Mouse (Mus musculus) lung, embryonic 14.5 days (tissue): Measurements from ENCODE around the gene Elmo2. TPM values are rescaled to one million over a fixed set of nuclear protein-coding genes. Genes with fewer than 3 reads are reported as not detected.
A peak's percentile ranks its signal among the peaks of the same experiment; 100 is the strongest.

Experiments
- ATAC-seq: fragments of 200-750 bp; cut with Nextera tagmentation; 2 replicates; pipeline ENCODE4 v1.8.0; 2017; ENCODE audit warnings: mild to moderate bottlenecking, moderate TSS enrichment, moderate library complexity; ENCODE audit not compliant: insufficient read depth
- DNase-seq: peaks from one replicate; pipeline ENCODE4 v3.0.0-alpha.2; 2015
- H3K27ac ChIP-seq: fragments of 300-500 bp; sonication (generic); 2 replicates; pipeline ENCODE4 v1.5.1; 2014; ENCODE audit warnings: low read depth, mild to moderate bottlenecking, moderate library complexity
- H3K27me3 ChIP-seq: fragments of 300-500 bp; sonication (generic); 2 replicates; pipeline ENCODE4 v1.6.1; 2014; ENCODE audit warnings: low read length, control low read depth; ENCODE audit not compliant: insufficient read depth
- H3K36me3 ChIP-seq: fragments of 300-500 bp; sonication (generic); 2 replicates; pipeline ENCODE4 v1.6.1; 2014; ENCODE audit warnings: control low read depth; ENCODE audit not compliant: insufficient read depth
- H3K4me1 ChIP-seq: fragments of 300-500 bp; sonication (generic); 2 replicates; pipeline ENCODE4 v1.6.1; 2014; ENCODE audit warnings: antibody characterized with exemption, control low read depth; ENCODE audit not compliant: insufficient read depth
- H3K4me2 ChIP-seq: fragments of 300-500 bp; sonication (generic); 2 replicates; pipeline ENCODE4 v1.6.1; 2014; ENCODE audit warnings: mild to moderate bottlenecking
- H3K4me3 ChIP-seq: fragments of 300-500 bp; sonication (generic); 2 replicates; pipeline ENCODE4 v1.5.1; 2014; ENCODE audit warnings: low read depth, low read length
- H3K9ac ChIP-seq: fragments of 300-500 bp; sonication (generic); 2 replicates; pipeline ENCODE4 v1.6.1; 2014
- H3K9me3 ChIP-seq: fragments of 300-500 bp; sonication (generic); 2 replicates; pipeline ENCODE4 v1.6.1; 2016; ENCODE audit warnings: low read depth, low read length, control low read depth
- CTCF ChIP-seq: IDR thresholded peaks from 2 replicates; pipeline ENCODE4 v1.5.1; 2016; ENCODE audit warnings: antibody characterized with exemption, low read depth
- WGBS: fragments of 180-500 bp; shearing (Covaris S2); extraction: QIAGEN DNeasy Blood & Tissue Kit; methylation state at CpG from one replicate; pipeline ENCODE4 v1.1.7; 2014; 5-methylcytosine and 5-hydroxymethylcytosine counted together
- polyA plus RNA-seq: library from polyadenylated mRNA; unstranded; fragments of >200 nt; fragmentation: Nextera tagmentation; extraction: Ambion mirVana; gene quantifications from 2 replicates; pipeline ENCODE4 v1.2.1, GENCODE M21; 2014

Elmo2 gene
- polyA plus RNA-seq, 1 experiment from 2014 or later = 82.2 TPM

DNA sequence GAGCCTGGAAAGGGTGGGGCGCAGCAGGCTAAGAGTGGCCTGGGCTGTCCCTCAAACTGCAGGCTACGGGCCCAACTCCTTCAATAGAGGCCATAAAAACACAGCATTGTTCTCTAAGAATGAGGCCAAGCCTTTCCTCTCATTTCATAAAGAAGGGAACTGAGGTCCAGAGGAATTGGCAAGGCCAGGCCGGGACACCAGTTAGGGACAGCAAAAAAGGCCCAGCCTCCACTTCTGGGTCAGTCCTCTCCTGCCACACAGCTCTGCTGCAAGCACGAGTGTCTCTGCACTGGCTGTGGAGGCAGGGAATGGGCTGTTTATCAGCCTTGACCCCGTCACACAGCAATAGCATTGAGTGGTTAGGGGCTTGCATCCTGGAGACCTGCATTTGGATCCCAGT, 2.8 kb downstream of the Elmo2 start:
- no peak for ATAC-seq
- peak overlapping the region; percentile 95 for H3K4me2 ChIP-seq

DNA sequence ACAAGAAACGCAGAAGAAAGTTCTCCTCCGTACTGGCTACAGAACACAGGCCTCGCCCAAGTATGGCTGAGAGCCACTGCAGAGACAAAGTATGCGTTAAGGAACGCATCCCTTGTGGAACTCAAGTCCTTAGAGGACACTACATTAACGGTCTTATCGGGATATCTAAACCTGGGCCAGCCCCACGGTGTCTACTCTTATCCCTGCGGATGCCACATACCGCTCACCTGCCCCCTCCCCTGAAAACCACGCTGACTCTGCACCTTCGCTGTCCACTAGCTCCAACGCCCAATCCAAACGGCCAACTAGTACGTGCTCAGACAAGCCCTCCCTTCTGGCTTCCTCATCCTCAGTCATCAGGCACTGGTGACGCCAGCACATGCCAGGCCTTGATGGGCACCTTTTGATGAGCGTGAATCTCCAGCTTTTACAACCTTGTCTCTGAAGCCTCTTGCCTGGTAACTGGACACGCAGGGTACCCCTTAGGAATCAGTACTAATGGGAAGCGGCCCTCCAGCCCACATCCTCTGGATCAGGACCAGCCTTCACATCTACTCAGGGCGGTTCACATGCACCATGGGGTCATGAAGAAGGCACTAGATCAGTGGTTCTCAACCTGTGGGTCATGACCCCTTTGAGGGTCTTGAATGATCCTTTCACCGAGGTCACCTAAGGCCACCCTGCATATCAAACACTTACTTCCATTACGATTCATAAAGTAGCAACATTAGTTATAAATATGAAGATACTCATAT, 4.1 kb downstream of the Elmo2 start:
- H3K27ac ChIP-seq = no peak overlapping the region
- no peaks in the 10 kb centered on the region for H3K27me3 ChIP-seq
- H3K36me3 ChIP-seq = no peaks in the 10 kb centered on the region
- no peak for TF ChIP-seq CTCF
- no peaks in the 10 kb centered on the region for H3K9me3 ChIP-seq
- H3K9ac ChIP-seq = no peak overlapping the region
- 78% methylated on average over 22 of the region's 22 CpGs for WGBS
- ATAC-seq (no peak), DNase-seq (peak; percentile 25)
- no peak overlapping the region for H3K4me2 ChIP-seq
- H3K4me1 ChIP-seq = peaks cover 44% of the 10 kb centered on the region
- no peak overlapping the region for H3K4me3 ChIP-seq

More for the DNA sequence above, 2.8 kb downstream of the Elmo2 start:
- Histone ChIP-seq H3K27ac (peak overlapping the region; percentile 42; the same call in 1 of the 2 replicates), H3K4me3 (no peak overlapping the region), H3K27me3 (no peaks in the 10 kb centered on the region), H3K4me1 (peaks cover 34% of the 10 kb centered on the region), H3K9ac (0 out of 2 replicates have a peak overlapping the region, but pooled peaks have one; percentile 16), H3K9me3 (no peaks in the 10 kb centered on the region), H3K36me3 (no peaks in the 10 kb centered on the region)
- TF ChIP-seq CTCF = no peak
- 66% methylated on average over 5 of the region's 5 CpGs for WGBS
- no peak for DNase-seq

DNA sequence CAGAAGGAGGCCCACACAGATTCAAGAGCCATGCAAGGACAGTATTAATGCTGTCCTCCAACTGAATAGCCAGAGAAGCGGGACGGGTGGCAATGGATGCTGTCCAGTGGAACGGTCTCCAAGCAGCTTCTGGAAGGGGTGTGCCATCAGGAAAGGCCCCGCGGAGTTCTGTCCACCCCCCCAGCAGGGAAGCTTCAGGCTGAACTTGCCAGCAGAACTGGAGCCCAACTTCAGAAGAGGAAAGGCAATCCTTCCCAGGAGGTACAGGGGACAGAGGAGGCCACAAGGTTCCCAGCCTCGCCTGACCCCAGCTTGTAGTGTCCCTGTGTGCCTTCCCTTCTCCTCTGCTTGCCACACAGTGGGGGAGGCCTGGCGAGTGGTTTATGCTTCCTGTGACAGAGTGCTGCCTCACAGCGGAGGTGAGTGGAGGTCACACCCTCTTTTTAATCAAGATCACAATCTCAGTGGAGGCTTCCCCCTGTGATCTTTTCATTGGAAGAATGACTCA, 4.8 kb downstream of the Elmo2 start:
- H3K4me1 ChIP-seq = peaks cover 49% of the 10 kb centered on the region
- no peaks in the 10 kb centered on the region for H3K27me3 ChIP-seq
- DNase-seq (no peak), ATAC-seq (no peak)
- peak overlapping the region; percentile 33; the same call in 1 of the 2 replicates for H3K4me2 ChIP-seq
- H3K36me3 ChIP-seq = 0 out of 2 replicates have a peak, but pooled peaks cover under 1% of the 10 kb centered on the region
- 59% methylated on average over 8 of the region's 8 CpGs for WGBS
- H3K27ac ChIP-seq = peak overlapping the region; percentile 54
- no peak overlapping the region; the same call in 1 of the 2 replicates for H3K9ac ChIP-seq
- no peak overlapping the region for H3K4me3 ChIP-seq
- no peak for TF ChIP-seq CTCF
- no peaks in the 10 kb centered on the region for H3K9me3 ChIP-seq

DNA sequence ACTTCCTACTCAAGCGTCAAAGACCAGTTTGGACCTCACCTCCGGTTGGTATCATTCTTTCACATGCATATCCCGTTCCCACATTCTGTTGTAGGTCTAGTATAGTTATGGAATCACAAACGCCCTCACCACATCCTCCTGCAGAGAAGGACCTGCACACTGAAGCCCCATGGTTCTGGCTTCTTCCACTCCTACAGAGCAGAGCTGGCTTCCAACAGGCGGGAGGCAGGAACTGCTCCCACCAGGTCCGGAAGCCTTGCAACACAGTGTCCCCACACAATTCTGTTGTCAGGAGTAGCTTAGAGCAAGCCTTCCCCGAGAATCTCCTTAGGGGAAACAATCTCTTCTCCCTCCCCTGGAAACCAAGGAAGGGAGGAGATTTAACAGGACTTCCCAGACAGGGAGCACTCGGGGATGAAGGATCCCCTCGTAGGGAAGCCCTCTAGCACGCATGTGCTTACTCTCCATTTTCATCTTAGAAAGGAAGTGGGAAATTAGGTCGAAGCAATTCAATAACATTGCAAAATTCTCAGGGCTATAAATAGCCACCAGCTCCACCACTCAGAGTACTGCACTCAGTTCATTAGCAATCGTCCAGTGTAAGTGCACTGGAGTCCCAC, 5.6 kb downstream of the Elmo2 start:
- H3K9me3 ChIP-seq = no peaks in the 10 kb centered on the region
- no peak overlapping the region for H3K9ac ChIP-seq
- peaks cover 49% of the 10 kb centered on the region for H3K4me1 ChIP-seq
- H3K27ac ChIP-seq = peak overlapping the region; percentile 54
- H3K36me3 ChIP-seq = peaks cover 8% of the 10 kb centered on the region
- H3K4me2 ChIP-seq = peak overlapping the region; percentile 33; the same call in 1 of the 2 replicates
- no peak for TF ChIP-seq CTCF
- DNase-seq (peak; percentile 77), ATAC-seq (no peak)
- no peak overlapping the region for H3K4me3 ChIP-seq
- no peaks in the 10 kb centered on the region for H3K27me3 ChIP-seq
- whole genome bisulfite sequencing = 56% methylated on average over 12 of the region's 12 CpGs

GRCm38 (mm10) chr2:165319503-165319902, 6.8 kb downstream of the Elmo2 start:
- Histone ChIP-seq H3K4me2 (no peak overlapping the region), H3K4me3 (no peak overlapping the region), H3K9me3 (no peaks in the 10 kb centered on the region), H3K27me3 (no peaks in the 10 kb centered on the region), H3K27ac (no peak overlapping the region), H3K4me1 (peaks cover 40% of the 10 kb centered on the region), H3K36me3 (peaks cover 18% of the 10 kb centered on the region), H3K9ac (no peak overlapping the region)
- ATAC-seq = no peak
- no peak for DNase-seq
- WGBS = 17% methylated on average over 4 of the region's 4 CpGs
- TF ChIP-seq CTCF = no peak

GRCm38 (mm10) chr2:165318941-165319340, 7.3 kb downstream of the Elmo2 start:
- TF ChIP-seq CTCF = no peak
- 65% methylated on average over 7 of the region's 7 CpGs for WGBS
- no peak overlapping the region for H3K4me2 ChIP-seq
- no peak overlapping the region; the same call in 1 of the 2 replicates for H3K27ac ChIP-seq
- H3K9me3 ChIP-seq = no peaks in the 10 kb centered on the region
- H3K27me3 ChIP-seq = no peaks in the 10 kb centered on the region
- peak; percentile 15 for DNase-seq
- no peak overlapping the region for H3K9ac ChIP-seq
- peaks cover 39% of the 10 kb centered on the region for H3K4me1 ChIP-seq
- H3K4me3 ChIP-seq = no peak overlapping the region
- H3K36me3 ChIP-seq = peaks cover 24% of the 10 kb centered on the region
- no peak for ATAC-seq

- no peaks in the 10 kb centered on the region for H3K9me3 ChIP-seq
- ATAC-seq (no peak), DNase-seq (no peak)
- no peak overlapping the region for H3K4me3 ChIP-seq
- H3K9ac ChIP-seq = peak overlapping the region; percentile 16; the same call in 1 of the 2 replicates
- no peak for TF ChIP-seq CTCF
- H3K36me3 ChIP-seq = peaks cover 34% of the 10 kb centered on the region
- 37% methylated on average over 16 of the region's 16 CpGs for WGBS
- H3K27ac ChIP-seq = peak overlapping the region; percentile 30; the same call in 1 of the 2 replicates
- H3K27me3 ChIP-seq = no peaks in the 10 kb centered on the region
- no peak overlapping the region for H3K4me2 ChIP-seq
- H3K4me1 ChIP-seq = peaks cover 34% of the 10 kb centered on the region
Observed at GRCm38 (mm10) chr2:165317621-165318263, 8.5 kb downstream of the Elmo2 start.
